Mouse (Mus musculus) bone marrow macrophage, adult 2 months (primary cell): ENCODE measurements around the gene Usf3. TPM values are rescaled to one million over a fixed set of nuclear protein-coding genes. Genes with fewer than 3 reads are reported as not detected.

Source experiments
- H3K27ac ChIP-seq: 2 replicates; pipeline ENCODE4 v1.5.1; 2012; ENCODE audit warnings: low read depth, low read length; ENCODE audit not compliant: insufficient read depth
- H3K4me1 ChIP-seq: 2 replicates; pipeline ENCODE4 v1.6.1; 2012; ENCODE audit warnings: low read length; ENCODE audit not compliant: control insufficient read depth, insufficient read depth
- H3K4me3 ChIP-seq: 2 replicates; pipeline ENCODE4 v1.5.1; 2012; ENCODE audit warnings: mild to moderate bottlenecking, low read length, moderate library complexity; ENCODE audit not compliant: insufficient read depth
- CTCF ChIP-seq: IDR thresholded peaks from 2 replicates; pipeline ENCODE4 v1.5.1; 2012; ENCODE audit warnings: low read depth, mild to moderate bottlenecking, low read length, moderate library complexity
- POLR2A ChIP-seq: IDR thresholded peaks from 2 replicates; pipeline ENCODE4 v1.6.1; 2012; ENCODE audit warnings: mild to moderate bottlenecking, low read depth, low read length, borderline replicate concordance
- polyA plus RNA-seq: library from polyadenylated mRNA; stranded (reverse); fragments of >200 nt; gene quantifications from 2 replicates; pipeline ENCODE4 v1.2.4, GENCODE M21; 2012; ENCODE audit not compliant: missing spikeins, insufficient read depth, insufficient read length

Gene Usf3
- polyA plus RNA-seq, 1 experiment, result 18.4 TPM

DNA sequence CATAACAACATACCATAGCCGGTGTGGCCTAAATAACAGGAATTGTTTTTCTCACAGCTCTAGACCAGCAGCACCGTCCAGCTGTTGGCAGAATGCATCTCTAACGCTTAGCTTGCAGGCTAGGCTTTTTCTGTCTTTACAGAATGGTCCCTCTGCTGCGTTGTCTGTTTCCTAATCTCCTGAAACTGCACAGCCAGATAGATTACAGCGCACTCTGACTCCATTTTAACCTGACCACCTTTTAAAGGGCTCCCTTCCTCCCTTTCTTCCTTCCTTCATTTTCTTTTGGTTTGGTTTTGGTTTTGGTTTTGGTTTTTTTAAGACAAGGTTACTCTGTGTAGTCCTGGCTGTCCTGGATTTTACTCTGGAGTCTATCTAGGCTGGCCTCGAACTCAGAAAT is 17.0 kb downstream of the Usf3 start:
- H3K4me1 ChIP-seq, result peaks cover 7% of the 10 kb centered on the region
- H3K4me3 ChIP-seq, result 0 out of 2 replicates have a peak overlapping the region, but pooled peaks have one; percentile 10
- TF ChIP-seq POLR2A (no peak), CTCF (no peak)
- no peak overlapping the region for H3K27ac ChIP-seq

- TF ChIP-seq CTCF, result no peak
- TF ChIP-seq POLR2A, result no peak
- Histone ChIP-seq H3K4me3 (no peak overlapping the region), H3K27ac (no peak overlapping the region), H3K4me1 (peaks cover 7% of the 10 kb centered on the region)
These were observed 17.9 kb downstream of the Usf3 start for GRCm38 (mm10) chr16:44190968-44191367.

- H3K27ac ChIP-seq, result peak overlapping the region; percentile 54
- no peak for TF ChIP-seq POLR2A
- no peak for TF ChIP-seq CTCF
- peaks cover 18% of the 10 kb centered on the region for H3K4me1 ChIP-seq
- H3K4me3 ChIP-seq, result no peak overlapping the region
These were observed 26.1 kb downstream of the Usf3 start for GRCm38 (mm10) chr16:44199066-44199703.

DNA sequence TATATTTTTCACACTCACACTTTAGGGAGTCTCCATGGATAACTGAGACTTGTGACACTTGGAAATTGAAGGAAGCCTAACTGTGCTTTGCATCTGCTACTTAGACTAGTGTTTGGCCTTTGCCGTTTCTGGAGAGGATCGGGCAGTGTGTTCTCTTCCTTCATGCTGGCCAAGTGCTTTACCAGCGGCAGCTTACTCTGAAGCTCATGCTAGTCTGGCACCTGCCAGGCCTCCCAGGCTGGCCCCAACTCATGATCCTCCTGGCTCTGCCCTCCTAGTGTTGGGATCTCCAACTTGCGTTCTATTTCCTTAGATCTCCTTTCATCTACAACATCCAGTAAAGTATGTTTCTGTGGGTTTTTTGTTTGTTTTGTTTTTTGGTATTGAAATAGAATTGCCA is 27.1 kb downstream of the Usf3 start:
- Histone ChIP-seq H3K4me1 (peaks cover 18% of the 10 kb centered on the region), H3K4me3 (no peak overlapping the region), H3K27ac (no peak overlapping the region)
- TF ChIP-seq POLR2A (no peak), CTCF (no peak)

GRCm38 (mm10) chr16:44204331-44204730 is 31.3 kb downstream of the Usf3 start:
- no peak for TF ChIP-seq POLR2A
- no peak for TF ChIP-seq CTCF
- H3K27ac ChIP-seq, result no peak overlapping the region
- H3K4me1 ChIP-seq, result peaks cover 8% of the 10 kb centered on the region
- no peak overlapping the region for H3K4me3 ChIP-seq

DNA sequence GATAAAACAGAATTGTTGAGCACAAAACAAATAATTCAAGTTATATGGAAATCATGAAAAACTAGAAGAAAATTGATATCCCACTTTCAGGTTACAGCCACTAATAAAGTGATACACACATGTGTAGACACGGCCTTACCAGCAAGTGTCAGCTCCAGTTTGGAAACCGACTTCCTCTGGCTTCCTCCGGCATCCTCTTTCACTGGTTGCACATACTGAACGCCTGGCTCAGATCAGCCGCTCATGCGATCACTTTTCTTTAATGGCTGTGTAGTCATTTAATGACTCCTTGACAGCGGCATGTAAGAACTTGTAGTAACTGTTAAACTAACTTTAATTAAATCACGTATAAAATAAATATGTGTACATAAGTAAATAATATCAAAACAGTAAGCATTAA is 32.9 kb downstream of the Usf3 start:
- Histone ChIP-seq H3K27ac (no peak overlapping the region), H3K4me3 (no peak overlapping the region), H3K4me1 (no peaks in the 10 kb centered on the region)
- TF ChIP-seq CTCF (no peak), POLR2A (no peak)

DNA sequence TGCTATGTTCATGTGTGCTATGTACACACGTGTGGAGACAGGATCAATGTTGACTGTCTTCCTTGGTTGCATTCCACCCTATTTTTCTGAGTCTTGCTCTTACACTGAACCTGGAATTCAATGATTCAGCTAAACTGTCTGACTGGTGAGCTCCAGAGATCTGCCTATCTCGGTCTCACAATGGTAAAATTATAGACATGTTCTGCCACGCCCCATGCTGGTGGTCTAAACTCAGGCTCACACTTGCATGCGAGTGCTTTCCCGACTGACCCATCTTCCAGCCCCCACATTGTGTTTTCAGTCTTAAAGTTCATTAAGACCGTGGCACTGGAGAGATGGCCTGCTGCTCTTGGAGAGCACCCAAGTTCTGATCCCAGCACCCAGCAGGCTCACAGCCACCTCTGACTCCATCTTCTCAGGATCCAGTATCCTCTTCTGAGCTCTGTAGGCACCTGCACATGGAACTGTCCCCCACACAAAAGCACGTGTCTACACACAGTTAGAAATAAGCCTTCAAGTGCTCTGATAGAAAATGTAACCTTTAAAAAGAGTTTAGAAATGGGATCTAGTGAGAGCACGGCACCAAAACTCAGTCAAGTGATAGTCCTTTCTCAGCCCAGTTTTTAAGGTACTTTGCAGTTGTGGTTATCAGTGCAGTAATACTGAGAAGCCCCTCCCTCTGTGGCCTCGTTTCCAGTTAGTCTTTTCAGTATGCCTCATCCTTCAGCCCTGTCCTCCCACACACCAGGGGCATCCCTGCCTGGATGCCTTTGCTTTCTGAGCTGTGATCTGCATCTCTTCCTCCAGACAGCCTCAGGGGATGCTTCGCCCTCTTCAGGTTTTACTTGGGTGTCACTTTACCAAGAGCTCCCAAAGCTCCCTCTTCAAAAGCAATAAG is 37.4 kb downstream of the Usf3 start:
- H3K4me1 ChIP-seq, result no peaks in the 10 kb centered on the region
- H3K4me3 ChIP-seq, result no peak overlapping the region
- TF ChIP-seq CTCF (no peak), POLR2A (no peak)
- no peak overlapping the region for H3K27ac ChIP-seq

- Histone ChIP-seq H3K4me3 (no peak overlapping the region), H3K27ac (no peak overlapping the region), H3K4me1 (no peaks in the 10 kb centered on the region)
- TF ChIP-seq POLR2A, result no peak
These were observed 38.0 kb downstream of the Usf3 start for GRCm38 (mm10) chr16:44211054-44211414.

- Histone ChIP-seq H3K4me1 (no peaks in the 10 kb centered on the region), H3K4me3 (no peak overlapping the region), H3K27ac (no peak overlapping the region)
- TF ChIP-seq POLR2A (no peak), CTCF (no peak)
These were observed 39.7 kb downstream of the Usf3 start for GRCm38 (mm10) chr16:44212703-44213102.

DNA sequence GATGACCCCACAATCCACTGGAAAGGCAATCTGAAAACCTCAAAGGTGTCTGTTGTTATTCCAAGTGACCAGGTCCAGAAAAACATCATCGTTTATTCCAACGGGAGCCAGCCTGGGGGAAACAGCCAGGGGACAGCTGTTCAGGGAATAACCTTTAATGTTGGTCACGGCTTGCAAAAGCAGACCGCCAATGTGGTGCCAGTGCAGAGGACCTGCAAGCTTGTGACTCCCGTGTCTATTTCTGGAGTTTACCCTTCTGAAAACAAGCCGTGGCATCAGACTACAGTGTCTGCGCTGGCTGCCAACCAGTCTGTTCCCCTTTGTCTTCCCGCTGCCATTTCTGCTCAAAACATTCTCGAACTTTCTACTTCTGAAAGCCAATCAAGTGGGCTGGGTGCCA is 42.5 kb downstream of the Usf3 start:
- no peak for TF ChIP-seq CTCF
- TF ChIP-seq POLR2A, result no peak
- no peaks in the 10 kb centered on the region for H3K4me1 ChIP-seq
- H3K4me3 ChIP-seq, result no peak overlapping the region
- no peak overlapping the region for H3K27ac ChIP-seq
